Mouse (Mus musculus) heart, postnatal 0 days (tissue): ENCODE results near the gene Elk4.

Source experiments
- CTCF ChIP-seq: IDR thresholded peaks from 2 replicates; pipeline ENCODE4 v1.5.1; 2016; ENCODE audit warnings: antibody characterized with exemption, control low read depth, low read depth
- EP300 ChIP-seq: IDR thresholded peaks from 2 replicates; pipeline ENCODE4 v1.6.1; 2016; ENCODE audit warnings: antibody characterized with exemption, low read depth

DNA sequence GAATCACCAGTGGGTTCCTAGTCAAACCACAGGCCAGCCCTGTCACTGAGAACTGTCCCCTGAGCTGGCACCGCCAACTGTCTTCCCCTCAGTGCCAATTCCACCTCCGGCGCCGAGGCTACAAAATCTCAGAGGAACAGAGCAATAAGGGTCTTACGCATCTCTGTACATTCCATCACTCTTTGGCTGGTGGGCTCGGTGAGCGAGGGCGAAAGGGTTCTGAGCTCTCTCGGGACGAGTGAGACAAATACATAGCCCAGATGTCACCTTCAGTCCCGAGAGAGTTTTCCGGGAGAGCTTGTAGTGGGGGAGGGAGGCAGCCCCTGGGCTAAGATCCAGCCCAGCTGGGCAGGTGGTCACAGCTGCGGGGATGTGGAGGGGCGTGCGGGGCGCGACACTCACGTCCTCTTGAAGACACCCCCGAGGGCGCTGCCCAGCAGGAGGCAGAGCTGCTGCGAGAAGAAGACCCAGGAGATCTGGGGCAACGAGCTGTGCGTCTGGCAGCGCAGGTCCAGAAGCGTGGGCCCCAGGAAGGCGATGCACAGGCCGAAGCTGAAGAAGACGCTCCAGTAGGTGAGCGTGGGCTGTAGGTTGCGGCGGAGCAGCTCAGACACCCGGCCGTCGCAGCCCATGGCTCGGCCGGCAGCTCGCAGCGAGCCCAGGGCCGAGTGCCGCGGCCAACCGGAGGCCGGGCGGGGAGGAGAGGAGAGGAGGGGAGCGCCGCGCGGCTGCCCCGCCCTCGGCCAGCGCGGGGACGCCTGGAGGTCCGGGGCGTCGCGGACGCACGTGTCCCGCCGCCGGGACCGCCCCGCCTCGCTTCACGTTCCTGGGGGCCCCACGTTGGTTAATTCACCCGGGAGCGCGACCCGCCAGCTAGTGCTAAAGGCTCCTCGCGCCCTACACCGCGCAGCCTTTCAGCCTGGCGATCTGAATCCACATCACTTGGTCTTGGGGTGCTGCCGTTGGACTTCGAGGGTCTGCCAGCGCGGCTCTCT is 60.2 kb downstream of the Elk4 start, which contains the start of gene Mfsd4a:
- TF ChIP-seq CTCF (peak; percentile 17; the same call in 1 of the 2 replicates), EP300 (no peak)
